Mouse (Mus musculus) liver, embryonic 14 days (tissue): ENCODE measurements around the gene Slc17a1. TPM values are rescaled to one million over a fixed set of nuclear protein-coding genes. Genes with fewer than 3 reads are reported as not detected.

Experiments
- polyA plus RNA-seq: library from polyadenylated mRNA; depleted of rRNA; stranded (reverse); fragments of >200 nt; gene quantifications from 2 replicates; pipeline ENCODE4 v1.2.3, GENCODE M21; 2012; rRNA removed

Slc17a1 gene
- 0.07 and 0.14 TPM in 2 replicates for polyA plus RNA-seq

GRCm38 (mm10) chr13:23867405-23867804 lies at the start of gene Slc17a1:
TSS of gene Slc17a1 (plus strand) at chr13:23867750.

GRCm38 (mm10) chr13:23839308-23839707 lies 28.2 kb upstream of the Slc17a1 start, which contains the start of gene Slc17a3:
TSS of gene Slc17a3 (plus strand) at chr13:23839434.

DNA sequence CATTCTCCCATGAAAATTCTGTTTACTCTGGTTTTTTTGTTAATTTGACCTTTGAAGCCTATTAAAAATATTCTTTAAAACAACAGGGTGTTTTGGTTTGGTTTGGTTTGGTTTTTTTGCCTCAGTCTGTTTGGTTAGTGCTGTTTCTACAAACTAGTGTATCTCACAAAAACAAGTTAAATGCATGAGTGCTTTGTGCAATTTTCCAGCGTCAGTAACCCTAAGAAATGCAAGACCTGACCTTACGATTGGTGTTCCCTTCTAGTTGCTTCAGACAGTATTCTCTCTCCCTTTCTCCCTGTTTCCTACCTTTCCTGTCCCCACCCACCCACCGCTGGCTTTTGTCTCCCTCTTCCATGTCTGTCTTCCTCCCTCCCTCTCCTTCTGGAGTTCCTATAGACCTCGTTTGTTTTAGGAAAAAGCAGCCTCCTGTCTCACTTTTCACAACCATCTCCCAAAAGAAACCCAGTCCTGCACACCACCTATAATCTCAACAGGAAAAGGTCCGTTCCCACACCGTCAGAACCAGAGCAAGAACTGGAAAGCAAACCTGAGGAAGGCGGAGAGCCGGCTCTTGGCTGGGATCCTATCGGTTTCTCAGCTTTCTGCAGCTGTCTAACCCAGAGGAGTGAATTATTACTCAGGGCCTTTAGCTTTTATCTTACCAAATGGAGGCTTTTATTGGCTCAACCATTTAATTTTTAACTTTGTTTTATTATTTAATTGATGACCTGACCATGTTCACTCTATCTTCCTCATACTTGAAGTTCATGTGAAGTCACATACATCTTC lies 47.0 kb downstream of the Slc17a1 start, which contains the start of gene Slc17a4:
Slc17a4 (minus strand) TSS at position 634 of the 792 bp plus-strand sequence.

DNA sequence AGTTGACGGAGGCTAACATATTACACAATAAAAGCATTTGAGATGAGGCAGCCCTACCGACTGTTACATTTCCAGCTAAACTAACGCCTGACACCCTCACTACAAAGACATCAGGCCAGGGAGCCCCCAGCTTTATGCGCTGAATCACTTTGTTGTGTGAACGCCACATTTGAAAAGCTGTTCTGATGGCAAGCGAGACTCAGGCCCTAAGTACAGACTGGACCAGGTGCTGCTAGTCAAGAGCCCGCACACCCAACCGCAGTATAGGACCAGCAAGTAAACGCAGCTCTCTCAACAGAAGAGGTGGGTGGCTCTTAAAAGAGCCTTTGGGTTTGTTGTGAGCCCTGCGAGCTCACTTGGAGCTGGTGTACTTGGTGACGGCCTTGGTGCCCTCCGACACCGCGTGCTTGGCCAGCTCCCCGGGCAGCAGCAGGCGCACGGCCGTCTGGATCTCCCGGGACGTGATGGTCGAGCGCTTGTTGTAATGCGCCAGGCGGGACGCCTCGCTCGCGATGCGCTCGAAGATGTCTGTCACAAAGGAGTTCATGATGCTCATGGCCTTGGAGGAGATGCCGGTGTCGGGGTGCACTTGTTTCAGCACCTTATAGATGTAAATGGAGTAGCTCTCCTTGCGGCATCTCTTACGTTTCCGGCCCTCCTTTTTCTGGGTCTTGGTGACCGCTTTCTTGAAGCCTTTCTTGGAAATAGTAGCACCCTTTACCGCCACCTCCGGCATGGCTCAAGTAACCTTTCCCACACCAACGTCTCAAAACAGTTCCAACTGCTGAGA lies 66.1 kb downstream of the Slc17a1 start, which contains the start of gene Hist1h2ba:
Hist1h2ba (minus strand) TSS at position 736 of the 790 bp plus-strand sequence.

DNA sequence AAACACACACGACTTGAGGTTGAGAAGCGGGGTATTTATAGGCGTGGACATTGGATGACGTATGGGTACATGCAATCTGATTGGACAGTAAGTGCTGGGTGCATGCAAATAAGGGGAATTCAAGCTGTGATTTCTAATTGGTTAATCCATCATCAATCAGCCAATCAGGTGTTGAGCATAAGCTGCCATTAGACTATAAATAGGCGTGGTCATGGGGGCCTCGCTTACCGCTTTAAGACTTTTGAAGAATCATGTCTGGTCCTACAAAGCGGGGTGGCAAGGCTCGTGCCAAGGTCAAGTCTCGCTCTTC lies 66.6 kb downstream of the Slc17a1 start, which contains the start of gene Hist1h2aa:
Hist1h2aa (plus strand) TSS at position 252 of the 310 bp plus-strand sequence.

Other genes with a start within 250 kb of the Slc17a1 start
- 2.9 and 3.1 TPM in 2 replicates for gene Hist1h2be, start 246.6 kb upstream of the Slc17a1 start, polyA plus RNA-seq
- 7.8 and 10.5 TPM in 2 replicates for gene Hist1h1e, start 245.2 kb upstream of the Slc17a1 start, polyA plus RNA-seq
- gene Hist1h2ac, start 183.8 kb upstream of the Slc17a1 start, polyA plus RNA-seq, result 1.2 and 1.3 TPM in 2 replicates
- gene Hist1h2bc, start 183.6 kb upstream of the Slc17a1 start, polyA plus RNA-seq, result 75.9 and 78.5 TPM in 2 replicates
- gene Hist1h1t, start 171.9 kb upstream of the Slc17a1 start, polyA plus RNA-seq, result 0.13 TPM in 1 of 2 replicates, not detected in the other
- gene Hist1h4c, start 169.3 kb upstream of the Slc17a1 start, polyA plus RNA-seq, result 5.9 TPM in 2 replicates
- gene Hfe, start 156.9 kb upstream of the Slc17a1 start, polyA plus RNA-seq, result 2.5 and 4.1 TPM in 2 replicates
- 41.5 and 49.3 TPM in 2 replicates for gene Hist1h1c, start 128.9 kb upstream of the Slc17a1 start, polyA plus RNA-seq
- 38.4 and 43.0 TPM in 2 replicates for gene Hist1h3c, start 122.1 kb upstream of the Slc17a1 start, polyA plus RNA-seq
- gene Hist1h2bb, start 121.0 kb upstream of the Slc17a1 start, polyA plus RNA-seq, result 15.4 and 18.8 TPM in 2 replicates
- 38.0 and 42.8 TPM in 2 replicates for gene Hist1h2ab, start 116.6 kb upstream of the Slc17a1 start, polyA plus RNA-seq
- 36.3 and 37.0 TPM in 2 replicates for gene Hist1h3b, start 115.5 kb upstream of the Slc17a1 start, polyA plus RNA-seq
- 20.1 and 25.1 TPM in 2 replicates for gene Hist1h4b, start 110.7 kb upstream of the Slc17a1 start, polyA plus RNA-seq
- 10.7 and 12.1 TPM in 2 replicates for gene Hist1h4a, start 106.5 kb upstream of the Slc17a1 start, polyA plus RNA-seq
- 32.0 and 44.7 TPM in 2 replicates for gene Hist1h3a, start 105.4 kb upstream of the Slc17a1 start, polyA plus RNA-seq
- gene Hist1h1a, start 104.1 kb upstream of the Slc17a1 start, polyA plus RNA-seq, result 13.8 and 15.6 TPM in 2 replicates
- 0.01 and 0.02 TPM in 2 replicates for gene Trim38, start 97.8 kb upstream of the Slc17a1 start, polyA plus RNA-seq
- 0.92 and 1.1 TPM in 2 replicates for gene Slc17a2, start 60.8 kb upstream of the Slc17a1 start, polyA plus RNA-seq
- 2.9 and 3.4 TPM in 2 replicates for gene Slc17a3, start 28.3 kb upstream of the Slc17a1 start, polyA plus RNA-seq
- 0.03 and 0.05 TPM in 2 replicates for gene Slc17a4, start 47.3 kb downstream of the Slc17a1 start, polyA plus RNA-seq
- not detected in 2 replicates for gene Hist1h2ba, start 66.4 kb downstream of the Slc17a1 start, polyA plus RNA-seq
- not detected in 2 replicates for gene Hist1h2aa, start 66.7 kb downstream of the Slc17a1 start, polyA plus RNA-seq
- not detected in 2 replicates for gene Scgn, start 123.5 kb downstream of the Slc17a1 start, polyA plus RNA-seq